Mouse (Mus musculus): ENCODE data around the gene AA467197.

AA467197 gene

DNA sequence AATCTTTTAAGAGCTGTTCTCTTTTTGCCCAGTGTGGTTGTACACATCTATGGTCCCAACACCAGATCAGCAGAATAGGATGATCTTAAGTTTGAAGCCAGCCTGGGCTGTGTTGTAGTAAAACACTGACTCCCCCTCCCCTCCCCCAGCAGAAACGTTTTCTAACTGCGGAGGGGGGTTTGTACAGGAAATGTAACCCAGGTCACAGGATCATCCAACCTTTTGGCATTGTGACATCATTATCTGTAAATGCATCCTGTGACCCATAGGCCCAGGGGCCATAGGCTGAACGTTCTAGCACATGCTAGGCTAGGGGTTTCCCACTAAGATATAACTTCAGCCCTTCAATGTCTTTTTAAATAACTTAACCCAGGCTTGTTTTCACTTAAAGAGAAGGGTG lies at the start of gene AA467197:
Gene AA467197 (plus strand): TSS at position 301 of the 400 bp plus-strand sequence.
- no peak for DNase-seq

DNA sequence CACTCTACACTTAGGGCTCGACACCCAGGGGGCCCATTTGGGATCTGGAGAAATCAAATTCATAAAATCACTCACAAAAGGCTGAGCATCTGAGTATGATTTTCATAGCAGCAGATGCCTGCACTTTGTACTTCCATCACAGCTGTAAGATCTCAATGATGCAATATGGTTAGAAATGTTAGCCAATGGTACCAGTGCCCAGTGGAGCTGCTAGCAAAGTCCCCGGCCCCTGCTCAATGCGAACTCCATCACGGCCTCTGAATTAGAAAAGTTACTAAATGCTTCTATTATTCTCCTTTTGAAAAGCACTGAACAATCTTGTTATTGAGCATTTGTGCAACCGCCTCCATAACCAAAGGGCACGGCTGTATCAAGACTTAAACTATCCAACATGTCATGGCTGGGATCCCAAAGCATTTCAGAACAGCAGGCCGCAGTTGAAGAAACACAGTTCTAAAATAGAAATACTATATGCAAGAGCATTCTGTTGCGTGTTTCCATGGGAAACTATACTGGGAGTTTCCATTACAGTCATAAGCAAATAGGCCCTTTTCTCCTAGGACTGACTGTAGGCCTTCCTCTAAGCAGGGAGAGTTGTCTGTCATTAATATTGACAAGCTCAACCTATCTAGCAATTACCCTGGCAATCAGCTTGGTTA lies 48.8 kb upstream of the AA467197 start:
- DNase-seq = no peak

DNA sequence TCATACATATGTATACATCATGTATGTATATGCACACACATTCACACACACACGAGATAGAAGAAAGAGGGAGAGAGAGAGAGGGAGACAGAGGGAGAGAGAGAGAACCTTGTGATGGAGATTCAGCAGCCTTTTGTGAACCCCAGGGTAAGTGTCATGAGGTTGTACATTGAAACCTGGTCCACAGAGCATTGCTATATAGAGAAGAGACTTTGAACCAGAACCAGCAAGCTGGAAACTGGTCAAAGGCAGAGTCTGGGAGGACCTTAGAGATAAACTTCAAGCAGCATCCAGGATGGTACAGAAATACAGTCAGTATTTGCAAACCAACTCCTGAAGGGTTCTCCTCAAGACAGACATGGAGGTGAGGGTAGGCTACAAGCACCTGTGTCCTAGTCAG lies 46.4 kb upstream of the AA467197 start:
- DNase-seq = peak; percentile 35 to 61

DNA sequence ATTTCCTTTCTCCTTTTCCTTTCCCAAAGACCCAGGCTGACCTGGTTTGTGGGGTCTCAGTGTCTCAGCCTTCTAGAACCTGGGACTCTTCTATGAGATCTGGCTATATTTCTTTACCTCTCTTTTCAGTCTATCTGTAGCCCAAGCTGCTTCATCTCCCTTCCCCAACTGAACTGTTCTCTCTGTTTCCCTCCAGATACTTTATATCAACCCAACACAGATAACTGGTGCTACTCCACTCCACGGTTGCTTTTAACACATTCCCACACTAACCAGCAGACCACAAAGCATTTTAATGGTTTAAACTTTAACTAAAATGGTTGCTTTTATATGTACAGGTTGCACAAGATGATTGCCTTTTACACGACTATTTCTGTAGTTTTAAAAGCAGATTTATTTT lies 45.6 kb upstream of the AA467197 start:
- DNase-seq = no peak

DNA sequence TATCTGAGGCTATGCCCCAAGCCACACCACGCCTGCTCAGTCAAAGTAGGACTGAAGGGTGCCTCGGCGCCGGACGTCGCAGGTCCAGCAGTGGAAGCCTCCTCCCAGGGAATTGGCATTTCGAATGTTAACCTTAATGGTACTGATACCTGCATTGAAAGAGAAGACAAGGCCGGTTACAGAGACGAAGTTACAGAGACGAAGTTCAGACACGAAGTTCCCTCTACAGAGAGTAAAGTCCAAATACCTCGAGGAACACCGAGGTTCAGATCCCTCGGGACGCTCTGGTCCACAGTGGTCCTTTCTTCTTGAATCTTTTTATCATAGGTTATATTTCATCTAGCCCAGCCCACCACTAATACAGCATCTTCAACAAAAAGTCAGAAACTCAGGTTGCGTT lies 41.3 kb upstream of the AA467197 start:
- DNase-seq = peak; percentile 28 to 40

DNA sequence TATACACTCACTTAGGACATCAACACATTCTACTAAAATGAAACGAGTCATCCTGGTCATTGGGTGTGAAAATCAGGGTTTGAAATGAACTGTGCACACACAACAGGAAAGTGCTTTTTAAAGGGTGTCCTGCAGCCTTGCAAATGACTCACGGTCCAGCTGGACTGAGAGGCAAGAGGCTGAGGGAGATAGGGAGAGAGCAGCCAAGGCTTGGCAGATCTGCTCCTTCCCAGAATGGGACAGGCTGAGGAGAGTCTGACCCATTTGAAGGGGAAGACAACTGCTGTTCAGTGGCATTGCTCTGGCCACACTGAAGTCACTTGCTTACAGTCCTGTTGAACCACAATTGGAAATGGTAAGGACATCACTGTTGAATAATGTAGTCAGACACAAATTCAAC lies 37.0 kb upstream of the AA467197 start:
- DNase-seq = no peak

DNA sequence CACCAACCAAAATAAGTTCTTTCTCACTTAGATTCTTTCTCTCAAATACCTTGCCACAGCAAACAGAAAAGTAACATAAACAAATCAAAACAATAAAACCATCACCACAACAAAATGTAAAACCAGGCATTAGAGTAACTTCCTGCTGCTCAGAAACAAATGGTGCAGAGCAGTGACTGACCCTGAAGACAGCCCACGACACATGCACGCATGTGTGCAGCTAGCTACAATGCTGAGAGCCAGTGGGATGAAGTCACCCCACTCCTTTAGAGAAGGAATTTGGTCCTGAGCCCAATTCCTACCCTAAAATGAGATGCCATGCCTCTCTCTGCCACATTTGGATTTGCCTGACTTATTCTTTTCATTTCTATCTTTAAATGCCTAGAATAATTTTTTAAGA lies 35.4 kb upstream of the AA467197 start:
- no peak for DNase-seq

DNA sequence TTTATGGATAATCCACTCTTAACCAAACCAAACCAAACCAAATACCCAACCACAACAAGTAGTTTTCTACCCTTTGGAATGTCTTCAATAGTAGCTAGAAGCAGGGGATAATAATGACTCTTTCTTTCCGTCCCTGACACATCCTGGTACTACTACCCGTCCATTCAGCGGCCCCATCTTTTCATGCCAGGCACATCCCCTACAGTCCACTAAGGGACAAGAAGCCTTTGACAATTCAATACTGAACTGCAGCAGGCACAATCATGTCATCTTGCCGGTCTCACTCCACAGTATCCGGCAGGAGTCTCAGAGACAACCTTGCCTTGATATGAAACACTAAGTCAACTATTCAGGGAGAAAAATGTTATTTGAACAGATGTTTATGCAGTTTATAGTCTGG lies 31.0 kb upstream of the AA467197 start:
- DNase-seq = peak in 1 of 2 experiments; percentile 25

DNA sequence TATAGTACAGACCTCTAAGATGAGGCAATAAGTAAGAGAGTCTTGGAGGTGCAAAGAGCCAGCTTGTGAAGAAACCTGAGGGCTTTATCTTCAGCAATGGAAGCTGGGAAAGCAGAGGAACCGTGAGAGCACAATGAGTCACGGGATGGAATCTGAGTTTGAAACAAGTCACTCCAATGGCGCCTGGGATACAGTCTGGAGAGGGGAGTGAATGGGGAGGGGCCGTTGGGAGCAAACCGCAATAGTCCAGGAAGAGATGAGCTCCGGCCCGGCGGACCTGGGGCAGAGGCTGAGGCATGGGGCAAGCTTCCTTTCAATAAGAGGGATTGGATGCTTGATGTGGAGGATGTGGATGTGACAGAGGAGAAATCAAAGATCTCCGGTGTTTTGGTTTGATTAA lies 28.0 kb upstream of the AA467197 start:
- peak; percentile 51 to 53 for DNase-seq

DNA sequence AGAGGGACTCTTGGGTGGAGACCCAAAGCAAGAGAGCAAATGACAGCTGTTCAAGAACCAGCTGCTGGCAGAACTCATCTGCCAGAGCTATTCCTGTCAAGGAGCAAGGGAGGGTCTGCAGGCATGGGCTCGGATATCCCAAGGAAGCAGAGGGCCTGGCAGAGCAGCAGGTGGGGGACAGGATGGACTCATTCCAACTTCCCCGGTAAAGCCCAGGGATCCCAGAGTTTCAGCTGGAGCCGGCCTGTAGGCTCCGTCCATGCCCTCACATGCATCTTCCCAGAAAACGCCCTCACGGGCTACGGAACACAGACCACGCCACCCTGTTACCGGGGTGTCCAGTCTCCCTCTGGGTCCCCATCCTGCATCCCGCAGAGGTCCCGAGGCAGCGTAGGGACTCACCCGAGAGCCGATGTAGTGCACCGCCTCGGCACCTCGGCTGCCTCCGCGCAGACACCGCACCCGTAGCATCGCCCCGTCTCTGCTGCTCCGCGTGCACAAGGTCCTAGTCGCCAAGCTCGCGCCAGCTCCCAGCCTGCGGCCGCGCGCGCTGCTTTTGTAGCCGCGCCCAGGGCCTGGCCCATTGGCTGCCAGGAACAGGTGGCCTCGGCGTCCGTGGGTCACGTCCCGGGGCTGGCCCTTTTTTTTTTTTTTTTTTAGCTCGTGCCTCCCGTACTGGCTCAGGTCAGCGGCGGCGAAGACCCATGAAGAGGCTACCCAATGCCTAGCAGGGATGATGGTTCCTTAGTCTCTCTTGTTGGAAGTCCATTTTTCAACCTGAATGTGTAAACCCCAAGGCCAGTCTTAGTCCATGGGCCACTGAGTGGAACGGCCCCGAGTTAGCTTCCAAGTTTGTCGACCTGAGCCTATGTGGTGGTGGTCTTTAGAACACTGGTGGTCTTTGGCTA lies 25.8 kb upstream of the AA467197 start, which contains the start of gene Gatm:
Gene Gatm (minus strand): TSS at position 558 of the 908 bp plus-strand sequence.
- DNase-seq = peak; percentile 82 to 85

DNA sequence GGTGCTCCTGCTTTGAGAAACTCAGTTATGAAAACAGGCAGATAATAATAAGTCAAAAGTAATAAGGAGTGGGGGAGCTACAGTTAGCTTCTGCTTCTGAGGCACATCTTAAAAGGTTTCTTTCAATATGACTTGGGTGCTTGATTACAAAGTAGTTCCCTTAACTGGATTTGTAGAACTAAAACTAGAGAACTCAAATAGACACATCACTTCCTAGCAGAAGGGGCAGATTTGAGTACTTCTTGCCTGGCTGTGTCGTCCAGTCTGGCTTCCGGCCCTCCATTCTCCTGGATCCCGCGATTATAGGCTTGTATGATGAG lies 25.2 kb upstream of the AA467197 start:
- no peak for DNase-seq

DNA sequence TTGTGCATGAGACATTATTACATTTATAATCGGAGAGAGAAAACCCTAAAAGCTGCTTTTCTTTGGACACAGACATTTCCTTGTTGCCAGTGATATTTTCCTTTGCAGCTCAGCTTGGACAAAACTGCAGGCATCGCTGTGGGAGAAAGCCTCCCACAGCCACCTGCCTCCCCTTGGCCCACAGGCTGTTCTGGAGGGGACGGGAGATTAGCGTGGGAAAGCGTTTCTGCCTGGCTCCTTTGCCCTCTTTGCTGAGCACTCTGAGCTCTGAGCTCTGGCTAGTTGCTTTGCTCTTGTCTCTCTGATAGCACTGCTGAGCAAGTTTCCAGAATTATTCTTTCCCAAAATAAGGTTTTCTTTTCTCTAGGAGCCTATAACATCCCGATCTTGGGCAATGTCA lies 20.5 kb upstream of the AA467197 start:
- DNase-seq = no peak

DNA sequence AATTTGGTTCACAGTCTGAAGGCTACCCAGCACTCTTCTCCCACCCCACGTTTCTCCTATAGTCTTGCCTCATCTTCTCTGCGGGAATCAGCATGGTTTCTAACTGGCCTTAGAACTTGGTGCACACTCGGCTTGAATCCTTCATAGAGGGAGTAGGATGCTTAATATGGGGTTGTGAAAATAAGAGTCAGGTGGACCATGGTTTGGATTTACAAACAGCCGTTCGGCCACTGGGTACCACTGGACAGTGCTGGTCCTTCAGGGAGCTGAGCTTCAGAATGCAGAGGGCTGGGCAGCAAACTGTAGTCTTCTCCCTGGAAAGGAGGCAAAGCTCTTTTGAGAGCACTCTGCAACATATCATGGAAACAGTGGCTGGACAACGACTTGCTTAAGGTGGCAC lies 19.0 kb upstream of the AA467197 start:
- no peak for DNase-seq

DNA sequence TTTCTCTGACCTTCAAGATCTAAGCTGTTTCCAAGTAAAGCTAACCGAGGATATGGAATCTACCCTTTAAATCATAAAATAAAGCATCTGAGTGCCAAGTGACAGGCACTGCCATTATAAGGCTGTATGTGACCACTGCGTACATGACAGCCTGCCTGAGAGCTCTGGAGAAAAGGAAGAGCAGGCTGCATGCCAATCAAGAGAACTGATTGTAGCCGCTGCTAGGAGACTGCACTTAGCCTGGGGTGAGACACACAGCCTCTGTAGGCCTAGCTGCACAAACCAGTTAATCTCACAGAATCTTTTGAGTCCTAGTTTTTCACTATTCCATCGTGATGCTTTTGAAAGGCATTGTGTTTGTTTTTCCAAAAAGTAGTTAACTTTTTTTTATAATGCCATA lies 18.1 kb upstream of the AA467197 start:
- no peak for DNase-seq

DNA sequence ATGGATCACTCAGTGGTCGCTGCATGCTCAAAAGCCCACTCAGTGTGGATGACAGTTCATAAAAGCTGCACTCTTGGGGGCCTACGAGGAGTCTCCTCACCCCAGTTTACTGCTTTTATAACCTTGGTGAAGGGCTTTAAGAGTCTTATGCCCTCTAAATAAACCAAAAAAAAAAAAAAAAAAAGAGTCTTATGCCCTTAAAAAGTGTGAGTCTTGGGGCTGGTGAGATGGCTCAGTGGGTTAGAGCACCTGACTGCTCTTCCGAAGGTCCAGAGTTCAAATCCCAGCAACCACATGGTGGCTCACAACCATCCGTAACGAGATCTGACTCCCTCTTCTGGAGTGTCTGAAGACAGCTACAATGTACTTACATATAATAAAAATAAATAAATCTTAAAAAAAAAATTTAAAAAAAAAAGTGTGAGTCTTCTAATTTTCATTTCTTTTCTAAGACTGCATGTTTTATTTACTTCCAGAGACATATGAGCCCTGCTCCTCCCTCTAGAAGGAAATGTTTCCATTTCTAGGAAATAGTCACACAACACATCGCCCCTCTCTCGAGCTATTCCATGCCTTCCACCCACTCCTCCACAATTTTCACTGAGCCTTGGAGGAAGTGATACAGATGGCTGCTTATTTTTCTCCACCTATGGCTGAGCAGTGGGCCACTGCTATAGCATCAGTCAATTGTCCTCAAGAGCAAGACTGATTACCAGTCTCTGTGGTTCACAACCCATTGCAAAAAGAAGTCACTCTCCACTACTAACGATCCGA lies 15.3 kb upstream of the AA467197 start:
- no peak for DNase-seq

DNA sequence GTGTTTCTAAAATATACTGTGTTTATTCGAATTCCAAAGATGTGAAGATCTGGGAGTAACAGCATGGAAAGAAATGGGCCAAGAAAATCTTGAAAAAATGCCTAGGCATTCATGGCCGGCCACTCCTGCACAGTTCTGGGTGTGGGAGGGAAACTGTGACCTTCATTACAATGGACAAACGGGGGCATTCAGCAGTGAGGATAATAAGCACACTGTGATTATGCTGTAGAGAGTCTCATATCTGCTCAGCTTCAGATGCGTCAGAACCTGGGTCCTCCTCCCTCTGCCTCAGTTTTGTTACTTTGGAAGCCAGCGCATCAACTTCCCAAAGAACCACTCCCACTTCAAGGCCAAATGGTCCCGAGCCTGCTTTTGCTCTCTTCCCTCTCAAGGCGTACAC lies 10.9 kb upstream of the AA467197 start:
- no peak for DNase-seq

DNA sequence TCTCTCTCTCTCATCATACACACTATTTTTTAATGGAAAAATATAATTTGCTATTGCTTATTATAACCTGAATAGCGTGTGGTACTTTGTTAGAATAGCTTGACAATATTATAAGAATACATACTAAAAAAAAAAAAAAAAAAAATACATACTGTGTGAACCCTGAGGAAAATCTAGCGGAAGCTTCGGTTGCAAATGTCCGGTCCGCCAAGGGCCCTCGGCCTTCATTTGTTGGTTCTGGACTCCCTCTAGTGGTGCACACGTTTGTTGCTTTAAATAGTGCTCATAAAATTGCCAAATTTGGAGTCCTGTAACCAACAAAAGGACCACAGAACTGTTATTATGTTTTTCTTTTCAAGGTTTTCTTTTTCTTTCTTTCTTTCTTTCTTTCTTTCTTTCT lies 7.8 kb upstream of the AA467197 start:
- DNase-seq = peak; percentile 87 to 90

DNA sequence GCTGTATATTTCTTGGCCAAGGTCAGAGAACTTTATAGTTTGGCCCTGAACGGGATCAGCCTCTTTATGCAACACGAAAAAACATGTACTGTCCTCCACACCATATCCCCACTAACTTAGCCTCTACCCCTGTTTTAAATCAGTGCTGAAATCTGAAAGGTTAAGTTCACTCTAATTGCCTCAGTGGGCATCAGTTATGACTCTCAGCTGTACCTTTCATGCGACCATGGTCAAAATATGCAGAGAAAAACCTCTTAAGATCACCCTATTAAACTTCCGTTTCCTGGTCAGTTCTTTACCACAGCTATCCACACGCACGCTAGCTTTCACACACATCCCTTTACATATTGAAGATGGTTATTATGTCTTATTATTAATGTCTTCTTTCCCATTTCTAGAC lies 6.9 kb upstream of the AA467197 start:
- no peak for DNase-seq

DNA sequence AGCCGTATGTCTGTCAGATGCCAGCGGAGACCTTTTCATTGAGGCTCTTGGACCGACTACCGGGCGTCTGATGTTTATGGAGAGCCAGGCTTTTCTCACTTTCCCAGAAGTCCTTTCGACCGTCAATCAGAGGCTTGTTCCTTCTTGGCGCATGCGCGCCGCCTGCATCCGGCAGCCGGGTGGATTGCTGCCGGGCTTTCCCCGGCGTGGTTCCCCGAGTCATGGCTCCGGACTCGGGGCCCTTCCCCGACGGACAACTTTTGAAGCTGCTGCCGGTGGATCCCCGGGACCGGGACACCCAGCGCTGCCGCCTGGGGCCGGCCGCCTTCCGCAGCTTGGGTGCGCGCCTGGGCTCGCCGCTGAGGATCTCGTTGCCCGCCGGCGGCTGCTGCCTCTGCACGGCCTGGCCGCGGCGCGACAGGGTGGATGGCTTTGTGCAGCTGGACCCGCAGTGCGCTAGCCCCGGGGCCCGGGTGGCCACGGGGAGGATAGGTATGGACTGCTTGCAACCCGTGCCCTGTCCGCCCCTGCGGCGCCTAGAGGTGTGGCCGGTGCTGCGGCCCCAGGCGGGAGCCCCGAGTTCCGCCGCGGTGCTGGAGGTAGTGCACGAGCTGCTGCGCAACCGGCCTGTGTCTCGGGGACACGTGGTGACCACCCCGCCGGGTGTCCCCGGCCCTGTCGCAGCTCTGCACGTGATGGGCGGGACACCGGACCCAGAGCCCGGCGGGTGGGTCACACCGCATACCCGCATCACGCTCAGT lies 6.1 kb upstream of the AA467197 start:
- peak; percentile 92 for DNase-seq

DNA sequence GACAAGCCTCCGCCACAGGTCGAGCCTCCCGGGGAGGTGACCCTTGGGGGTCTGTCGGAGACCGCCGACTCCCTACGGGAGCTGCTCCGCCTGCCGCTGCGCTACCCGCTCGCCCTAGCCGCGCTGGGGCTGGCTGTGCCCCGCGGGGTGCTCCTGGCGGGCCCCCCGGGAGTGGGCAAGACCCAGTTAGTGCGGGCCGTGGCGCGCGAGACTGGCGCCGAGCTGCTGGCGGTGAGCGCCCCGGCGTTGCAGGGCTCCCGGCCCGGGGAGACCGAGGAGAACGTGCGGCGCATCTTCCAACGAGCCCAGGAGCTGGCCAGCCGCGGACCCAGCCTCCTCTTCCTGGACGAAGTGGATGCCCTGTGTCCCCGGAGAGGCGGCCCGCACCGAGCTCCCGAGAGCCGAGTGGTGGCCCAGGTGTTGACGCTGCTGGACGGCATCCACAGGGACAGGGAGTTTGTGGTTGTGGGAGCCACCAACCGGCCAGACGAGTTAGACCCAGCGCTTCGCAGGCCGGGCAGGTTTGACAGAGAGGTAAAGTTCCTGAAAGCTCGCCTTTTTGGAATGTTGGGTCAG lies 5.5 kb upstream of the AA467197 start:
- DNase-seq = peak; percentile 68 to 78

DNA sequence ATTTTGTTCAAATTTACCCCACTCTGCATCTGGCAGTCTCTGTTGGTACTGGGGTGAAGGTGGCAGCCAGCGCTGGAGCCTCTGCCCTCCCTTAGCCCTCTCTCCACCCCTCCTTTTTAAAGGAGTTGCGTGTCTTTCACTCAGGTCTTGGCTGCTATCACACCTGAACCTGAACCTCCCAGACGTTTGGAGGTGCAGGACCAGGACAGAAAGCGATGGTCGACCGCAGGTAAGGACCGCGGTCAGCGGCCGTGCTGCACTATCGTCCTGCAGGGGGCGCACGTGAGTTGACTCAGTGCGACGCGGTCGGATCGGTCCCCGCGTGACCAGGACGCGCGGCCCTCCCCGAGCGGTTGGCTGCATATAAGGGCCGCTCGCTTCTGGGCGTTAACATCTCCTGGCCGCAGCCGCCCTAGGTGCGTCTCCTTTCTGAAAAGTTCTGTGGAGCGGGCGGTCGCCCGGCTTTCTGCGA lies 776 bp downstream of the AA467197 start:
- DNase-seq = peak; percentile 65 to 92

DNA sequence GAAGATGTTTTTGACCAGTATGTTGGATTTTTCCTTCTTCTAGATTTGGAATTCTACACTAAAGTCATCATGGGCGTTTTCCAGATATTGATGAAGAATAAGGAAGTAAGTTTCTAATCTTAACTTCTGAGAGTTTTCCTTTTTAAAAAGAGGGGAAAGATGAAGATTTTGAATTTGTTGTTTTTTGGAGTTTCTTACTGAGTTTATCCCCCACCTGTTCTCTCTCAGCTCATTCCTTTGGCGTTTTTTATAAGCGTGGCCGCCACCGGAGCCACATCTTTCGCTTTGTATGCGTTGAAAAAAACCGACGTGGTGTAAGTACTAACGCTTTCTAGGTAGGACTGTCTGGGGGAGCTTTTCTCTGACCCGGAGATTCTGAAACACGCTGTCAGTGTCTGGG lies 1.2 kb downstream of the AA467197 start:
- DNase-seq = no peak

Measured in kidney, postnatal 36 days (tissue).